Mouse (Mus musculus) lung, adult 2 months (tissue): Measurements from ENCODE around the gene Zcchc12.

Experiments used
- CTCF ChIP-seq: fragments of 200-500 bp; IDR thresholded peaks from 2 replicates; pipeline ENCODE4 v1.5.1; 2011; ENCODE audit warnings: mild to moderate bottlenecking, low read length, control low read depth; ENCODE audit not compliant: insufficient read depth
- POLR2A ChIP-seq: fragments of 200-500 bp; IDR thresholded peaks from 2 replicates; pipeline ENCODE4 v1.6.1; 2011; ENCODE audit warnings: low read depth, mild to moderate bottlenecking, control low read depth, low read length, borderline replicate concordance; ENCODE audit errors: extremely low read depth

DNA sequence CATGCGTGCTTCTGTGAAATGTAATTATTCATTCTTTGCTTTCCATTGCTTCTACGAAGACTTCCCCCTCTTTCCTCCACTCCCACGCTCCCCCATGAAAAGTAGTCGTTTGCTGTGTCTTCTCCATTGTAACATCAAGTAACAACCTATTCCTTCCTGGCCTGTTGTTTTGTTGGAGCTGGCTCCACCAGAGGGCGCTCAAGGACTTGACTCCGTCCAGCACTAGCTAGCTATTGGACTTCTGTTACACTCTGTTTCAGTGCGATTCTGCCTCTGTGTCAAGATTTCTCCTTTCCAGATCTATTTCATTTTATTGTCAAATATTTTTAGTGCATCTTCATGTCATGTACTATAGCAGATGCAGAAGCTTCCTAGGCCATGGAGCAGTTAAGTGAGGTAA, 30.1 kb downstream of the Zcchc12 start:
- TF ChIP-seq CTCF (peak; percentile 85), POLR2A (no peak)
